Mouse (Mus musculus): ENCODE measurements around the gene Rasgrp2. TPM values are rescaled to one million over a fixed set of nuclear protein-coding genes. Genes with fewer than 3 reads are reported as not detected.

Gene Rasgrp2
- polyA plus RNA-seq, 1 experiment from 2014 or later = 89.2 TPM

DNA sequence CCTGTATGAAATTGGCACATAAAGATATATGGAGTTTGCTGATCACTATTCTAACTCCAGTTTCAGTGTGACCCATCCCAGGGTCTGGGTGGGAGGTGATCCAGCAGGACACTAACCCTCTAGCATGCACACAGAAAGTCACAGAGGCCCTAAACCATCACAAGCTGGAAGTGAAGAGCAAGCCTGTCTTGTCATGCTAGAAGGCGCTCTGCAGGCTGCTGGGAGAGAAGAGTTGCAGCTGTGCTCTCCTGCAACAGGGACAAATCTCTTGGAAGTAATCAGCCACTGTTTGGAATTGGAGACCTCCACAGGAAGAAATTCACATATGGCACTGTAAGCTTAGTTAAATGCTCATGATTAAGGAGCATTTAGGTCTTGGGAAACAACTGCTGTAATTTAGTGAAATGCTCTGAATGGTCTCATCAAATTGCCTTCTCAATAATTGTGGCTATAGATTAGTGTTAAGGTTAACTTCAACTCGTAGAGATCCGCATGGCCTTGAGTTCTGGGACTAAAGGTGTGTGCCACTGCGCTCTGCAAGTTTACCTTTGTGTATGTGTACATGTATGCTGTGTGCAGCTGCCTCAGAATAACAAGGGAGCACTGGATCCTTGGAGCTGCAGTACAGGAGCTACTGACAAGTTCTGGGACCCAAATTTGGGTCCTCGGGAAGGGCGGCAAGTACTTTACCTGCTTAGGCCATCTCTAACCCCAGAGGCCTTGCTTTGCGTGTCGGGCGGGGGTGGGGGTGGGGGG is 18.6 kb upstream of the Rasgrp2 start:
- H3K27ac ChIP-seq = no peak overlapping the region
- 94% methylated on average over 9 of the region's 9 CpGs for WGBS
- peaks cover 40% of the 10 kb centered on the region for H3K36me3 ChIP-seq (replicated peaks; ENCODE audit: control insufficient read depth, insufficient read depth)
- ATAC-seq (ENCODE audit: low FRiP score) = no peak
- no peak overlapping the region for H3K4me3 ChIP-seq (replicated peaks; ENCODE audit: low read length)
- no peak overlapping the region for H3K4me2 ChIP-seq (replicated peaks)
- H3K27me3 ChIP-seq (ENCODE audit: control insufficient read depth, insufficient read depth, low read length) = no peaks in the 10 kb centered on the region
- H3K4me1 ChIP-seq (replicated peaks; ENCODE audit: control insufficient read depth, insufficient read depth, low read length) = peaks cover 8% of the 10 kb centered on the region; the same call in 1 of the 2 replicates
- no peaks in the 10 kb centered on the region for H3K9me3 ChIP-seq (ENCODE audit: control insufficient read depth, low read length)
- no peak overlapping the region for H3K9ac ChIP-seq
- no peak for DNase-seq (ENCODE audit: low spot score)

DNA sequence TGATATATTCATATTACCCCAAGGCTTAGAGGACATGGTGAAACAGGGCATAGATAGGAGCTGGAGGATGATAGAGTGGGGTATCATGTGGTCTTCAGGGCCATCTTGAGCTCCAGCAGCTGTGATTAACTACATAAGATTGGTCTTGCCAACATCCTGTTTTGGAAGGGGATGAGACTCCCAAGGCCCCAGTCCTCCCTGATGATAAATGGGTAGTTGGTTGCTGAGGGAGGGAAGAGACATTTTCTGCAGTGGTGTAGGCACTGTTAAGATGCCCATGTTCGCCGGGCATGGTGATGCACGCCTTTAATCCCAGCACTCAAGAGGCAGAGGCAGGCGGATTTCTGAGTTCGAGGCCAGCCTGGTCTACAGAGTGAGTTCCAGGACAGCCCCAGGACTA is 17.9 kb upstream of the Rasgrp2 start:
- no peak for ATAC-seq (ENCODE audit: low FRiP score)
- H3K4me2 ChIP-seq (replicated peaks) = no peak overlapping the region
- WGBS = 96% methylated on average over 5 of the region's 5 CpGs
- H3K27me3 ChIP-seq (ENCODE audit: control insufficient read depth, insufficient read depth, low read length) = no peaks in the 10 kb centered on the region
- DNase-seq (ENCODE audit: low spot score) = no peak
- H3K27ac ChIP-seq = no peak overlapping the region
- peaks cover 34% of the 10 kb centered on the region for H3K36me3 ChIP-seq (replicated peaks; ENCODE audit: control insufficient read depth, insufficient read depth)
- peaks cover 8% of the 10 kb centered on the region; the same call in 1 of the 2 replicates for H3K4me1 ChIP-seq (replicated peaks; ENCODE audit: control insufficient read depth, insufficient read depth, low read length)
- H3K9ac ChIP-seq = no peak overlapping the region
- no peak overlapping the region for H3K4me3 ChIP-seq (replicated peaks; ENCODE audit: low read length)
- H3K9me3 ChIP-seq (ENCODE audit: control insufficient read depth, low read length) = no peaks in the 10 kb centered on the region

DNA sequence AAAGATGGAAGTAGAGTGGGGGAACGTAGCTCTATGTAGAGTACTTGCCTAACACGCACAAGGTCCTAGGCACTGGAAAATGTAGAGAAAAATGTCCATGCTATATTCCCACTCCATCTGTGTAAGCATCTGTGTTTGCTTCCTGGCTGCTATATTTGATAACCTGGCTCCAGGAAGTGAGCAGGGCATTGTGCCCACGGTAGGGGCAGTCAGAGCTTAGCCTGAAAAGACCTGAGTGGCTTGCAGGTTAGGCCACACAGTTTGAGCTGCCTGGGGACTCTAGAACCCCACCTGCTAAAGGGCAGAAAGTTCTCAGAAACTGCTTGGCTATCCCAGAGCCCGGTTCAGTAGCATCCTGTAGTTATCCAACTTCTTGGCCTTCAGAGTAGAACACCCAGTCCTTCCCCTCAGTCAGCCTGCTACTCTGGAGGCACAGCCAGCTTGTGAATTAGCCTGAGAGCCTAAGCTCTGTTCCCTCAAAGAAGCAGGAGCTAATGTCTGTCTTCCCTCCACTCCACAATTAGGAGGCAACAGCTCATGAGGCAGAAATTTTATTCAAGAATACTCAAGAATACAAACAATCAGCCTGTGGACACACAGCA is 16.7 kb upstream of the Rasgrp2 start:
- 84% methylated on average over 4 of the region's 4 CpGs for WGBS
- H3K4me1 ChIP-seq (replicated peaks; ENCODE audit: control insufficient read depth, insufficient read depth, low read length) = peaks cover 8% of the 10 kb centered on the region; the same call in 1 of the 2 replicates
- no peak for DNase-seq (ENCODE audit: low spot score)
- H3K27me3 ChIP-seq (ENCODE audit: control insufficient read depth, insufficient read depth, low read length) = no peaks in the 10 kb centered on the region
- H3K9ac ChIP-seq = no peak overlapping the region
- H3K4me3 ChIP-seq (replicated peaks; ENCODE audit: low read length) = no peak overlapping the region
- H3K9me3 ChIP-seq (ENCODE audit: control insufficient read depth, low read length) = no peaks in the 10 kb centered on the region
- peaks cover 22% of the 10 kb centered on the region for H3K36me3 ChIP-seq (replicated peaks; ENCODE audit: control insufficient read depth, insufficient read depth)
- H3K4me2 ChIP-seq (replicated peaks) = no peak overlapping the region
- no peak overlapping the region for H3K27ac ChIP-seq
- no peak for ATAC-seq (ENCODE audit: low FRiP score)

DNA sequence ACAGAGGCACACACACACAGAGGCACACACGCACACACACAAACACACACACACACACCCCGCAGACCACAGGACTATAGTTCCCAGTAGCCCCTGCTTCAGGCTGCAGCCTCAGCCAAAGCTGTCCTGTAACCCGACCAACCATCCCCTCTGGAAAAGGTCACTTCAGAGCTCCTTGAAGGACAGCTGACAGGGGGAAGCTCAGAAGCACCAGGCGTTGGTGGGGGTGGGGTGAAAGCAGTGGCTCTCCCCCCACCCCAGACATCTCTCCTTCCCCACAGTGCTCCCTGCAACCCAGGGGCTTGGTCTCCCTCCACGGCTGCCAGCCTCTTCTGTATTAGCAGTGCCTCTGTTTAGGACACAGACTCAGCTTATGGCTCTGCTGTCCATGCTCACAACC is 15.7 kb upstream of the Rasgrp2 start:
- ATAC-seq (ENCODE audit: low FRiP score) (no peak), DNase-seq (ENCODE audit: low spot score) (no peak)
- no peak overlapping the region for H3K9ac ChIP-seq
- no peaks in the 10 kb centered on the region for H3K9me3 ChIP-seq (ENCODE audit: control insufficient read depth, low read length)
- no peaks in the 10 kb centered on the region for H3K27me3 ChIP-seq (ENCODE audit: control insufficient read depth, insufficient read depth, low read length)
- WGBS = 50% methylated on average over 5 of the region's 5 CpGs
- 0 out of 2 replicates have a peak, but pooled peaks cover 8% of the 10 kb centered on the region for H3K4me1 ChIP-seq (replicated peaks; ENCODE audit: control insufficient read depth, insufficient read depth, low read length)
- peaks cover 11% of the 10 kb centered on the region for H3K36me3 ChIP-seq (replicated peaks; ENCODE audit: control insufficient read depth, insufficient read depth)
- H3K27ac ChIP-seq = peak overlapping the region; percentile 26; the same call in 1 of the 2 replicates
- no peak overlapping the region for H3K4me2 ChIP-seq (replicated peaks)
- H3K4me3 ChIP-seq (replicated peaks; ENCODE audit: low read length) = no peak overlapping the region

DNA sequence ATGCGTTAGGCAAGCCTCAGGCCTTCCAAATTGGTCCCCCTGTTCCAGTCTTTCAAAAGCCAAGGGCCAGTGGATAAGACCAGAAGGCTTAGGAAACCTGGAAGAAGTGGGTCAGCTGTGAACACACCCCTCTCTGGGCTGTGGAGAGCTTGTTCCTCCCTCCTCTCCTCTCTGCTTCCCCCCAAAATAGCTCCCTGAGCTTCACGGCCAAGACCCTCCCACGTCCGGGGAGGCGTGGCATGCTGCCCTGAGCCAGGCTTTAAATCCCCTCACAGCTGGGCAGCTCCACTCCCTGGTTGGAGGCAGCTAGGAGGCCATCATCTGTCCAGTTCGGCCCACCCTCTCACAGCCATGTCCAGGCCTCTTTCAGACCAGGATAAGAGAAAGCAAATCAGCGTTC is 15.0 kb upstream of the Rasgrp2 start, which contains the start of gene Pygm:
Gene Pygm (plus strand): TSS at position 272 of the 400 bp plus-strand sequence.
- no peak for ATAC-seq (ENCODE audit: low FRiP score)
- Histone ChIP-seq H3K9ac (no peak within 1 kb of the TSS), H3K36me3 (replicated peaks; ENCODE audit: control insufficient read depth, insufficient read depth) (peaks cover 6% of the 10 kb centered on the region; the same call in 1 of the 2 replicates), H3K9me3 (ENCODE audit: control insufficient read depth, low read length) (no peaks in the 10 kb centered on the region), H3K4me1 (replicated peaks; ENCODE audit: control insufficient read depth, insufficient read depth, low read length) (0 out of 2 replicates have a peak, but pooled peaks cover 8% of the 10 kb centered on the region), H3K27ac (peak within 1 kb of the TSS; percentile 26; the same call in 1 of the 2 replicates), H3K27me3 (ENCODE audit: control insufficient read depth, insufficient read depth, low read length) (no peaks in the 10 kb centered on the region), H3K4me3 (replicated peaks; ENCODE audit: low read length) (no peak within 1 kb of the TSS), H3K4me2 (replicated peaks) (no peak within 1 kb of the TSS)
- DNase-seq (ENCODE audit: low spot score) = no peak
- WGBS = 19% methylated on average over 7 of the region's 7 CpGs

DNA sequence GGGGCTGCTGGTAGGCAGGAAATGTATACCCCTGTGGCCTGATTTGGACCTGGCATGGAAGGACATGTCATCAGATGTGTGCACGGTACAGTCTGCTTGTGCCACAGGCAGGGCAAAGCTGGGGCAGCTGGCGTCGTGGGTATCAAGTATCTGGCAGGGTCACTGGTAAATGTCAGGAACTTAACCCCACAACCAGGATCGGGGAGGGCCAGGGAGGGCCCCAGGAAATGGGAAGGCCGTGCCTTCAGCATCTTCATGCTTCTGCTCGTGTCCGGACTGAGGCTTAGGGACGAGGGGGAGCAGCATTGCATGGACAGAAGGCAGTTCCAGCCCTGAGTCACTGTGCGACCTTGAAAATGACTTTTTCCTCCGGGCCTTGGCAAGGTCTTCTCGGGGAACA is 14.2 kb upstream of the Rasgrp2 start:
- Histone ChIP-seq H3K9me3 (ENCODE audit: control insufficient read depth, low read length) (no peaks in the 10 kb centered on the region), H3K27ac (no peak overlapping the region), H3K4me2 (replicated peaks) (no peak overlapping the region), H3K4me1 (replicated peaks; ENCODE audit: control insufficient read depth, insufficient read depth, low read length) (0 out of 2 replicates have a peak, but pooled peaks cover 15% of the 10 kb centered on the region), H3K4me3 (replicated peaks; ENCODE audit: low read length) (no peak overlapping the region), H3K27me3 (ENCODE audit: control insufficient read depth, insufficient read depth, low read length) (no peaks in the 10 kb centered on the region), H3K9ac (no peak overlapping the region), H3K36me3 (replicated peaks; ENCODE audit: control insufficient read depth, insufficient read depth) (peaks cover 6% of the 10 kb centered on the region; the same call in 1 of the 2 replicates)
- ATAC-seq (ENCODE audit: low FRiP score) (no peak), DNase-seq (ENCODE audit: low spot score) (no peak)
- 82% methylated on average over 11 of the region's 11 CpGs for WGBS

DNA sequence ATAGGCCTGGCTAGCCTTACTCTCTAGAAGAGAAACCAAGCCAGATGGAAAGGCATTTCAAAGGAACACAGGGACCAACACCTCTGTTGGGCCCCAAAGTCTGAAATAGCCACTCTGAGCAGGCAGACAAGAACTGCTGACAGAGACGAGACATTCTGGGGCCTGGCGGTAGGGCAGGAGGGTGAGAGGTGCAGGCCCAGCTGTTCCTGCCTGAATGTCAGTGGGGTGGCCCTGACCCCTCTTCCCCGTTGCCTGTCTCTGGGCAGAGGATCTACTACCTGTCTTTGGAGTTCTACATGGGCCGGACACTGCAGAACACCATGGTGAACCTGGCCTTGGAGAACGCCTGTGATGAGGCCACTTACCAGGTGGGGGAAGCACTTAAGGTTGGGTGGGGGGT is 13.7 kb upstream of the Rasgrp2 start:
- no peak for DNase-seq (ENCODE audit: low spot score)
- H3K27me3 ChIP-seq (ENCODE audit: control insufficient read depth, insufficient read depth, low read length) = no peaks in the 10 kb centered on the region
- ATAC-seq (ENCODE audit: low FRiP score) = no peak
- peaks cover 4% of the 10 kb centered on the region; the same call in 1 of the 2 replicates for H3K36me3 ChIP-seq (replicated peaks; ENCODE audit: control insufficient read depth, insufficient read depth)
- H3K9me3 ChIP-seq (ENCODE audit: control insufficient read depth, low read length) = no peaks in the 10 kb centered on the region
- no peak overlapping the region for H3K9ac ChIP-seq
- no peak overlapping the region for H3K27ac ChIP-seq
- 0 out of 2 replicates have a peak, but pooled peaks cover 16% of the 10 kb centered on the region for H3K4me1 ChIP-seq (replicated peaks; ENCODE audit: control insufficient read depth, insufficient read depth, low read length)
- H3K4me3 ChIP-seq (replicated peaks; ENCODE audit: low read length) = no peak overlapping the region
- WGBS = 77% methylated on average over 5 of the region's 5 CpGs
- H3K4me2 ChIP-seq (replicated peaks) = no peak overlapping the region

DNA sequence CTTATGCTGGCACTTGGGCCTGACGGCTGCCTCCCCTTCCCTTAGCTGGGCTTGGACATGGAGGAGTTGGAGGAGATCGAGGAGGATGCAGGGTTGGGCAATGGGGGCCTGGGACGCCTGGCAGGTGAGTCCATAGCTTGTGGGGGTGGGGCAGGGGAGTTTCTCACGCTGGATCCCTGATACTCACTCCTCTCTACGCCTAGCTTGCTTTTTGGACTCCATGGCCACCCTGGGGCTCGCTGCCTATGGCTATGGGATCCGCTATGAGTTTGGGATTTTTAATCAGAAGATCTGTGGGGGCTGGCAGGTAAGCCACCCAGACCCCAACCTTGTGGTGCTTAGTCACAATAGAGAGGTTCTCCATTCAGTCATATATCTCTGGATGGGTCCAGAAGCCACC is 13.3 kb upstream of the Rasgrp2 start:
- no peak for ATAC-seq (ENCODE audit: low FRiP score)
- Histone ChIP-seq H3K4me1 (replicated peaks; ENCODE audit: control insufficient read depth, insufficient read depth, low read length) (0 out of 2 replicates have a peak, but pooled peaks cover 16% of the 10 kb centered on the region), H3K4me3 (replicated peaks; ENCODE audit: low read length) (no peak overlapping the region), H3K27me3 (ENCODE audit: control insufficient read depth, insufficient read depth, low read length) (no peaks in the 10 kb centered on the region), H3K9me3 (ENCODE audit: control insufficient read depth, low read length) (no peaks in the 10 kb centered on the region), H3K36me3 (replicated peaks; ENCODE audit: control insufficient read depth, insufficient read depth) (peaks cover under 1% of the 10 kb centered on the region; the same call in 1 of the 2 replicates), H3K27ac (no peak overlapping the region), H3K4me2 (replicated peaks) (no peak overlapping the region), H3K9ac (no peak overlapping the region)
- DNase-seq (ENCODE audit: low spot score) = no peak
- 77% methylated on average over 7 of the region's 7 CpGs for WGBS

DNA sequence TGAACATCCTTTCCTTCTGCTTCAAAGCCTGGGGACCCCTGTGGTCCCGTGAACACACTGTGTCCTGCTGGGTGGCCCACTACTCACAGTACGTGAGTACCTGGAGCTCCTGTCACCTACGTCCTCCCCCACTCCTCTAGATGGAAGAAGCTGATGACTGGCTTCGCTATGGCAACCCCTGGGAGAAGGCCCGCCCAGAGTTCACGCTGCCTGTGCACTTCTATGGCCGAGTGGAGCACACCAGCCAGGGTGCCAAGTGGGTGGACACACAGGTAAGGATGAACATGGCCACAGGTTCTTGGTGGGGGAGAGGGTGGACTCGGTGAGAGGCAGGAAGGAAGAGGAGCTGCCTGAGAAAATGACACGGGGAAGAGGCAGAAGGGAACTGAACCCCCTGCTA is 12.9 kb upstream of the Rasgrp2 start:
- Histone ChIP-seq H3K27me3 (ENCODE audit: control insufficient read depth, insufficient read depth, low read length) (no peaks in the 10 kb centered on the region), H3K4me2 (replicated peaks) (no peak overlapping the region), H3K27ac (no peak overlapping the region), H3K4me3 (replicated peaks; ENCODE audit: low read length) (no peak overlapping the region), H3K4me1 (replicated peaks; ENCODE audit: control insufficient read depth, insufficient read depth, low read length) (0 out of 2 replicates have a peak, but pooled peaks cover 16% of the 10 kb centered on the region), H3K36me3 (replicated peaks; ENCODE audit: control insufficient read depth, insufficient read depth) (no peaks in the 10 kb centered on the region), H3K9me3 (ENCODE audit: control insufficient read depth, low read length) (no peaks in the 10 kb centered on the region), H3K9ac (no peak overlapping the region)
- WGBS = 61% methylated on average over 9 of the region's 9 CpGs
- ATAC-seq (ENCODE audit: low FRiP score) (no peak), DNase-seq (ENCODE audit: low spot score) (no peak)
